In the genomic region with DNA sequence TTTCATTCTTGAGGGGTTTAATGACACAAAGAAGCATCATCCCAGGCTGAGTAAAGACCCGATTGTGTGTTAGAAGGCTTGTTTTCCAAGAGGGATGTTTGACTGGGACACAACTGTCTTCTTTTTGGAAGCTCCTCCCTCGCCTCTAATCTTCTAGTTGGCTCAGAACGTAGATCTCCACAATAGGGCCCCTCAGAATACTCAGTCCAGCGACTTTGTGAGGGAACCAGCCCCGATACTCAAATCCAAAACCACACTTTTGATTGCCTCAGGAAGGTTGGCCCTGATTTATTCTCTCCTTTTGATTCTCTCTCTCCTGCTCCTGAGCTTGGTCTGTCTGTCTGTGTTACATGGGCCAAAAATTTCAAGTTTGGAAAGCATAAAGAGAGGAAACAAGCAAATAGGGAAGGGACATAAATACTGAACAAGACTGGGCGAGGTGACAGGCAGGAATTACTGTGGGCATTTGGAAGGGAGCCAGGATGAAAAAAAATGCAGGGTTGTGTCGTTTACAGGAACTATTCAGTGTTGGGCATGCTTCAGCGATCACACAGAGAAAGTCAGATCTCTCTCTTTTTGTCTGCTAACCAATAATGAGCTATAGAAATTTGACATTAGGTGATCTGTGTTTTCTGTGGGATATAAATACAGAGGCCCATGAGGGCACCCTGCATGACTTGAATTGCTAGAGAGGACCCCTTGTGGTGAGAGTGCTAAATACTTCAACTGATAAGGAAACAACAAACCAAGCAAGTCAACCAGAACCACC, we compare ENCODE assay signal across 11 mouse cellular contexts. TPM values are rescaled to one million over a fixed set of nuclear protein-coding genes. Genes with fewer than 3 reads are reported as not detected.
DNase-seq lines count a peak whose midpoint lies in the region; ATAC-seq and TF ChIP-seq lines count a peak whose summit lies in the region.
"Had no signal": no experiment of that assay in that cellular context is flagged by ENCODE, and none has a peak within 500 bp of the region (broad histone marks: within the 10 kb centered on the region; RNA-seq: fewer than 3 reads in every experiment).

No protein-coding gene starts in this region.

- no peak for TF ChIP-seq POLR2A in limb, embryonic 14.5 days (IDR thresholded peaks at IDR 0.05; ENCODE audit: borderline replicate concordance, extremely low read depth, insufficient read depth, insufficient read length)
- TF ChIP-seq POLR2A in kidney, adult 2 months (IDR thresholded peaks at IDR 0.05; ENCODE audit: low read depth, low read length): no peak

- H3K4me3 ChIP-seq in limb, embryonic 14.5 days (replicated peaks; ENCODE audit: low read length): no peak overlapping the region
- H3K4me3 ChIP-seq in limb, embryonic 10.5 days: no peak overlapping the region
- no peak overlapping the region for H3K4me3 ChIP-seq in kidney, adult 2 months (ENCODE audit: insufficient read depth, low read depth, low read length)
- no peak overlapping the region for H3K4me3 ChIP-seq in neural tube, embryonic 12.5 days

- no peak overlapping the region for H3K9ac ChIP-seq in limb, embryonic 14.5 days (ENCODE audit: low read depth, low read length, severe bottlenecking)
- H3K9ac ChIP-seq in neural tube, embryonic 12.5 days: no peak overlapping the region

- no peaks in the 10 kb centered on the region for H3K4me1 ChIP-seq in limb, embryonic 14.5 days (ENCODE audit: control insufficient read depth, insufficient read depth, low read length)
- H3K4me1 ChIP-seq in limb, embryonic 10.5 days: no peaks in the 10 kb centered on the region
- 0 out of 2 replicates have a peak, but pooled peaks cover 3% of the 10 kb centered on the region for H3K4me1 ChIP-seq in kidney, adult 2 months (ENCODE audit: control insufficient read depth, insufficient read depth, low read length)
- peaks cover 22% of the 10 kb centered on the region for H3K4me1 ChIP-seq in neural tube, embryonic 12.5 days

- WGBS in limb, embryonic 14.5 days: 58% methylated on average over 8 of the region's 8 CpGs
- 72% methylated on average over 8 of the region's 8 CpGs for WGBS in limb, embryonic 10.5 days
- whole genome bisulfite sequencing in kidney, adult 2 months: 32% methylated on average over 8 of the region's 8 CpGs
- WGBS in neural tube, embryonic 12.5 days: 26% methylated on average over 8 of the region's 8 CpGs

- no peak overlapping the region for H3K27ac ChIP-seq in limb, embryonic 14.5 days (replicated peaks; ENCODE audit: low read depth, low read length)
- H3K27ac ChIP-seq in limb, embryonic 10.5 days: no peak overlapping the region
- H3K27ac ChIP-seq in kidney, adult 2 months (ENCODE audit: insufficient read depth, low read depth, low read length): no peak overlapping the region
- no peak overlapping the region for H3K27ac ChIP-seq in neural tube, embryonic 12.5 days

- no peak overlapping the region for H3K4me2 ChIP-seq in limb, embryonic 14.5 days (replicated peaks; ENCODE audit: low read depth, low read length, severe bottlenecking)
- no peak overlapping the region for H3K4me2 ChIP-seq in neural tube, embryonic 12.5 days (replicated peaks)

- DNase-seq in adrenal gland, adult 2 months: peak; percentile 36
- DNase-seq in adrenal gland, postnatal 4 days (ENCODE audit: low spot score in 2 of 2): no peak
- DNase-seq in limb, embryonic 14.5 days (ENCODE audit: low spot score): peak; percentile 39
- no peak for DNase-seq in limb, embryonic 10.5 days (ENCODE audit: low spot score)
- DNase-seq in kidney, adult 2 months: peak; percentile 68
- DNase-seq in layer of hippocampus, adult 18-20 months (ENCODE audit: low spot score in 2 of 2): no peak

- no peaks in the 10 kb centered on the region for H3K9me3 ChIP-seq in limb, embryonic 14.5 days (ENCODE audit: control insufficient read depth, low read length)
- H3K9me3 ChIP-seq in limb, embryonic 10.5 days (replicated peaks): no peaks in the 10 kb centered on the region
- H3K9me3 ChIP-seq in neural tube, embryonic 12.5 days: no peaks in the 10 kb centered on the region

- no peak for TF ChIP-seq CTCF in kidney, adult 2 months (conservative IDR thresholded peaks at IDR 0.05; ENCODE audit: insufficient read depth, insufficient read length, low read depth, low read length)

- no peaks in the 10 kb centered on the region for H3K36me3 ChIP-seq in limb, embryonic 14.5 days (ENCODE audit: control insufficient read depth, insufficient read depth, low read length)
- no peaks in the 10 kb centered on the region for H3K36me3 ChIP-seq in limb, embryonic 10.5 days
- H3K36me3 ChIP-seq in kidney, adult 2 months (ENCODE audit: control insufficient read depth, insufficient read depth, low read length): no peaks in the 10 kb centered on the region
- no peaks in the 10 kb centered on the region for H3K36me3 ChIP-seq in neural tube, embryonic 12.5 days

- no peak for ATAC-seq in limb, embryonic 14.5 days (ENCODE audit: low FRiP score, low read depth)
- peak; percentile 84 for ATAC-seq in neural tube, embryonic 12.5 days (ENCODE audit: low FRiP score, low read depth)
- no peak for ATAC-seq in granulocyte monocyte progenitor cell, adult 5-6 weeks (replicated peaks; ENCODE audit: poor library complexity, severe bottlenecking)

- H3K27me3 ChIP-seq in limb, embryonic 14.5 days (ENCODE audit: control insufficient read depth, insufficient read depth, low read length): no peaks in the 10 kb centered on the region
- H3K27me3 ChIP-seq in limb, embryonic 10.5 days (ENCODE audit: low read depth, poor library complexity, severe bottlenecking): no peaks in the 10 kb centered on the region
- no peaks in the 10 kb centered on the region for H3K27me3 ChIP-seq in kidney, adult 2 months (replicated peaks; ENCODE audit: control insufficient read depth, insufficient read depth, low read length)
- H3K27me3 ChIP-seq in neural tube, embryonic 12.5 days (replicated peaks): no peaks in the 10 kb centered on the region

RNA-seq across cellular contexts. Expression of gene Ctnna3, which starts 25.4 kb away (rescaled TPM):
- under 1 TPM; 0.37 to 0.83 TPM for total RNA-seq in adrenal gland, adult 2 months (2021)
- polyA plus RNA-seq in adrenal gland, adult 2 months (2012; rRNA removed): 0.06 TPM in 1 of 2 replicates, not detected in the other
- 1 to 10 TPM; 4.0 to 4.4 TPM for total RNA-seq in adrenal gland, postnatal 4 days (2021)
- polyA plus RNA-seq in limb, embryonic 14.5 days (2012; rRNA removed): 0.73 and 0.89 TPM in 2 replicates
- polyA plus RNA-seq in limb, embryonic 14.5 days (2014; fragmentation: Nextera tagmentation; extraction: Ambion mirVana): 0.51 and 0.78 TPM in 2 replicates
- 0.04 TPM in 1 of 2 replicates, not detected in the other for polyA plus RNA-seq in limb, embryonic 10.5 days (2016; fragmentation: Nextera tagmentation; extraction: Ambion mirVana)
- 0.09 and 0.15 TPM in 2 replicates for polyA plus RNA-seq in kidney, adult 2 months (2012; rRNA removed)
- polyA plus RNA-seq in neural tube, embryonic 12.5 days (2016; fragmentation: Nextera tagmentation; extraction: Ambion mirVana): 0.90 and 1.1 TPM in 2 replicates
- not detected in 2 replicates for total RNA-seq in granulocyte monocyte progenitor cell, adult 5-6 weeks (2014; fragmentation: Nextera tagmentation)
- total RNA-seq in granulocyte monocyte progenitor cell, adult 5-6 weeks (2017): not detected in 2 replicates
- total RNA-seq in layer of hippocampus, adult 18-20 months (2021): 1 to 10 TPM; 1.4 to 2.6 TPM

RNA-seq across cellular contexts. Expression of gene Gm7075, which starts 33.7 kb away (rescaled TPM):
- total RNA-seq in adrenal gland, adult 2 months (2021): not detected
- not detected in 2 replicates for polyA plus RNA-seq in adrenal gland, adult 2 months (2012; rRNA removed)
- total RNA-seq in adrenal gland, postnatal 4 days (2021): not detected
- polyA plus RNA-seq in limb, embryonic 14.5 days (2012; rRNA removed): 0.21 TPM in 1 of 2 replicates, not detected in the other
- not detected in 2 replicates for polyA plus RNA-seq in limb, embryonic 14.5 days (2014; fragmentation: Nextera tagmentation; extraction: Ambion mirVana)
- polyA plus RNA-seq in limb, embryonic 10.5 days (2016; fragmentation: Nextera tagmentation; extraction: Ambion mirVana): not detected in 2 replicates
- polyA plus RNA-seq in kidney, adult 2 months (2012; rRNA removed): not detected in 2 replicates
- polyA plus RNA-seq in neural tube, embryonic 12.5 days (2016; fragmentation: Nextera tagmentation; extraction: Ambion mirVana): not detected in 2 replicates
- total RNA-seq in granulocyte monocyte progenitor cell, adult 5-6 weeks (2014; fragmentation: Nextera tagmentation): not detected in 2 replicates
- not detected in 2 replicates for total RNA-seq in granulocyte monocyte progenitor cell, adult 5-6 weeks (2017)
- total RNA-seq in layer of hippocampus, adult 18-20 months (2021): not detected
- total RNA-seq: gastrocnemius, adult 18-20 months had no signal
- polyA plus RNA-seq: liver, embryonic 16.5 days; stomach, embryonic 16.5 days had no signal

Comparison
In these comparisons a context has a peak if more than half of its experiments do, and no peak if none do; other contexts are left out.
1. DNase-seq: peak in adrenal gland, adult 2 months (single experiment), limb, embryonic 14.5 days (single experiment) and kidney, adult 2 months (single experiment); none in adrenal gland, postnatal 4 days (0 of 2), limb, embryonic 10.5 days (single experiment) and layer of hippocampus, adult 18-20 months (0 of 2).